Mouse (Mus musculus): ENCODE results near the gene Ccdc177. TPM values are rescaled to one million over a fixed set of nuclear protein-coding genes. Genes with fewer than 3 reads are reported as not detected.

The Ccdc177 gene
- total RNA-seq, 2 experiments from 2014 or later: 0.12 to 0.13 TPM

DNA sequence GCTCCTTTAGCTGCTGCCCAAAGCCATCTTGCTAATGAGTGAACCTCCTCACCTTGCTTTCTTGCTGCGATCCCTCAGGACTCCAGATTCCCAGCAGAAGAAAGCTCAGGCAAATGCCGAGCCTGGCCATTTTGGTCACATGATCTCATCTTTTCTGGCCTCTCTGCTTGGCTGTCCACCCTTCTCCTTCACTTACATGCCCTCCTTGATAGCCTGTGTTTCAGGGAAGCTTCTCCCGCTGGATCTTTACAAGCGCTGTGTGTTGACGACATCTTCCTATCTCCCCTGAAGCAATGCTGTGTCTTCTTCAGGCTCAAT is 23.2 kb downstream of the Ccdc177 start:
- DNase-seq (ENCODE audit: low spot score in 2 of 2): no peak

DNA sequence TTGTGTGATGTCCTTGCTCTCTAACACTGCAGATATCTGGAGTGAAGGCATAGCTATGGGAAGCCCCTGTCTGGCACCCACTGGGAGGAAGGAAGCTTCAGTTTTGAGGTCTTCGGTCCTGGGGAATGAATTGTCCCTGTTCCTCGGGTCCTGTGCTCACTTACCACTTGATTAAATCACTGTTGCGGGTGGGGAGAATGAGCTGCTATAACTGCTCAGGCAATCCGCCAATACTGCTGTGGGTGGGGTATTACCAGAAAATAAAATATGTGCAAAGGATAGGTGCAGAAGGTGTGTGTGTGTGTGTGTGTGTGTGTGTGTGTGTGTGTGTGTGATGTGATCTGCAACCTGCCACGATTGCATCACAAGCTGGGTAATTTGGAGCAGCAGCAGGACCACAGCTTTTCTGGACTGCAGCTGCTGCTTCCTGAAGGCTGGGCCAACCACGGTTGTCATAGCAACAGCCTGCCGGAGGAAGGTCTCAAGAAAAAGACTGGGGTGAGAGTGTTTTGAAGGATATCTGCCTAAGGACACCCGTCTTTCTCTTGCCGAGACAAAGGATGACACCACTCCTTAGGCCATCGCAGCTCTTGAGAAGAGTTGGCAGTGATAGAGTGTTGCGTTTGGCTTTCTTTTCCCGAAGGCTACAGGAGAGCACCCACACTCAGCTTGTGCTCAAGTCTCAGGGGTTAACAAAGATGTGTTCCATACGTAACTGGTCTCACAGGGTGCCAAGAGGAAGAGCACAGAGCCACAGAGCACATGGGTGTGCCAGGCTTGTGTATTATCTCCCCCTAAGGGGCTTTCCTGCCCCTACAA is 23.8 kb downstream of the Ccdc177 start:
- peak in 1 of 2 experiments; percentile 32 for DNase-seq (ENCODE audit: low spot score in 2 of 2)

DNA sequence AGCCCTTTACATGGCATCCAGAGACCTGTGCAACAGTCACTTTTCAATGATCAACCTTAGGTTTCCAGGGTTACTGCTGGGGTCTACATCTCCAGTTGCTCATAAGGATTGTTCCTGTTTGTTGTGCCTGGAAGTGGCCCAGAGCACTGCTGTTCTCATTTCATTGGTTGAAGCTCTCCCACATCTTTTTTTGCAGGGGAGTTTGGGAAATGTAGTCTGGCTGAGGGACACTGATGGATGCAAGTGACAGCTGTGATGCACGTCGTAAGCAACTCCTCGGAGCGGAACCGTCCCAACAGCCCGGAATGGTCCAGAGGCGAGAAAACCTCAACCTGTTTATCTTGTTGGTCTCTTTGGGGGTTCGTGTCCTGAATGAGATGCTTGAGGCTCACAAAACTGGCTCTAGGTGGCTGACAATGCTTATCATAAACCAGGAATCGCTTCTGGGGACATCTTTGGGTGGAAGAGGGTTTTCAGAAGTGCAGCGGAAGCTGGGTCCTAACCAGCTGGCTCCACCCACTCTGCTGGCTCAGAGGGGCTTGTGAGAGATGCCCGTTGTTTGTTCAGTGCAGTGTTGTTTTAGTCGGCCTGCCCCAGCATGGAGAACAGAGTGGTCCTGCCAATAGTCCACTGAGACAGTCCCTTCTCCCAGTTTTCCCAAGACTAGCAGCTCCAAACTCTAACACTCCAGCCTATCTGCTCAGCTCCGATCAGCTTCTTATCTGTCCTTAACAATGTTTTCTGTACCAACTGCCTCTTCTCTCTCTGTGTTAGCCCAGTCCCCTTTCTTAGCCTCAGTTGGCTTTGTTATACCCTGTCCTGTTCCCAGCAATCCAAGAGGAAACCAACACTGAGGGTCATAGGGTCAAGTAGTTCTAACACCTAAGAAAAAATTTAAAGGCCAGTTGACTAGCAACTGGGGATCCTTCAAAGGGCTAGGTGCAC is 25.7 kb downstream of the Ccdc177 start:
- DNase-seq (ENCODE audit: low spot score in 2 of 2): no peak

DNA sequence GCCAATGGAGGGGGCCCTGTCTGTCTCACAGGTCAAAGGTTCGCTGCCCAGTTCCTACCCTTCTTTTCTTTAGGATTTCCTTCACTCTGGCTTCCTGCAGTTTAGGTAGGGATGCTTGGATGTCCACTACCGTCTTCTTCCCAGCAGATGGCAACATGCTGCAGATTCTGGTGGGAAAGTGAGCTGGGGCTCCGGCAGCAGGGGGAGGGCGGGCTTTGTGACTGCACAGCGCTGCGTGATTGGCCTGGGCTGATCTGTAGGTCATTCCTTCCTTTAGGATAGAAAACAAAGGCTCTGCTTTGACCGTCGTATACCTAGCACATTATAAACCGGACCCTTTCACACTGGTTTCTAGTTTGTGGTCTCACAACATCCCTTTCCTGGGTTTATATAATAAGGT is 29.9 kb downstream of the Ccdc177 start:
- peak; percentile 29 to 64 for DNase-seq (ENCODE audit: low spot score in 2 of 2)

DNA sequence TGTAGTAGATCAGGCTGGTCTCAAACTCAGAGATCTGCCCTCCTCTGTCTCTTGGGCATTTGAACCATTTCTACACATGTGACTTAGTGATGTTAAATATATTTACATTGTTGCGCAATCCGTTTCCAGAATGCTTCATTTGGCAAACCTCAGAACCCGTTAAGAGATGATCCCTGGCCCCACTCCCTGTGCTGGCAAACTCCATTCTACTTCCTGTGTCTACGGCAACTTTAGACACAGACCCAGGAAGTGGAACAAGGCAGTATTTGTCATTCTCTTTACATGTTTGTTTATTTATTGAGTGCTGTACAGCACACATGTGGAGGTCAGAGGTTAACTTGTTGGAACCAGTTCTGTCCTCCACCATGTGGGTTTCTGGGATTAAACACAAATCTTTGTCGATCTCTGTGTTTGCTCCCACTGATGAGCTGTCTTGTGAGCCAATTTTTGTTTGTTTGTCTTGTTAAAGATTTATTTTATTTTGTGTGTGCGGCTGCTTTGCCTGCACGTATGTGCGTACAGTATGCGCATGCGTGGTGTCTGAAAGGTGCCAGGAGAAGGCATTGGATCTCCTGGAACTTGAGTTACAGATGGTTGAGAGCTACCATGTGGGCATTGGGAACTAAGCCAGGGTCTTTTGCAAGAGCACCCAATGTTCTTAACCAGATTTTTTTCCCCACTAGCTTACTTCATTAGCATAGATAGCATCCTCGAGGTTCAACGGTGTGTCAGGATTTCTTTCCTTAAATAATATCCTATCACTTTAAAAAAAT is 30.5 kb downstream of the Ccdc177 start:
- DNase-seq (ENCODE audit: low spot score in 2 of 2): no peak

DNA sequence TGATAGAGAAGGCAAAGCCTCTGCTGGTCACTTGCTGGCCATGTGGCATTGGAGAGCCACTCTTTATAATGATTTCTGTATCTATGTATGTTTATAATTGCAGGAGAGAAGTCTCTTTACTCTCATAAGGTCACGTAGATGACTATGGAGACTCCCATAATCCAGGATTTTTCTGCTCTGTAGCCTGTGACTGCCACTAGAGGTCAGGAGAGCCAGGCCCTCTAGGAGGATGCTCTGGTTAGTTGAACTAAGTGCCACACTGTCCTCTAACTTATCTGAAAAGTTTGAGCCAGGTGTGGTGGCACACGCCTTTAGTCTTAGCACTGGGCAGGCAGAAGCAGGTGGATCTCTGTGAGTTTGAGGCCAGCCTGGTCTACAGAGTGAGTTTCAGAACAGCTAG is 31.7 kb downstream of the Ccdc177 start:
- DNase-seq (ENCODE audit: low spot score in 2 of 2): no peak

DNA sequence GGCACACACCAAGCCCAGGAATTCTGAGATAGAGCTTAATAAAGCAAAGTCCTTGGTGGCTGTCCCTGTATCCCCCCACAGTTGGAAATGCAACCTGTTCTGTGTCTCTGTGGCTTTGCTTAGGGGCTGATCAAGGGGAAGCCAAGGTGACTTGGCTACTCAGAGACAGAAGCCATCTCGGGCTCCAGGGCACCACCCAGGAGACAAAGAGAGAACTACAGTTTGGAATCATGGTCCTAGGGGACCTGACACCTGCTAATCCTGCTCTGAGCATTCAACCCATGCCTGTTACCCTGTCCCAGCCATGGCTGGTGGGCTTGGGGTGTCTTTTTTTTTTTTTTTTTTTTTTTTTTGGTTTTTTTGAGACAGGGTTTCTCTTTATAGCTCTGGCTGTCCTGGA is 32.3 kb downstream of the Ccdc177 start:
- DNase-seq (ENCODE audit: low spot score in 2 of 2): no peak

DNA sequence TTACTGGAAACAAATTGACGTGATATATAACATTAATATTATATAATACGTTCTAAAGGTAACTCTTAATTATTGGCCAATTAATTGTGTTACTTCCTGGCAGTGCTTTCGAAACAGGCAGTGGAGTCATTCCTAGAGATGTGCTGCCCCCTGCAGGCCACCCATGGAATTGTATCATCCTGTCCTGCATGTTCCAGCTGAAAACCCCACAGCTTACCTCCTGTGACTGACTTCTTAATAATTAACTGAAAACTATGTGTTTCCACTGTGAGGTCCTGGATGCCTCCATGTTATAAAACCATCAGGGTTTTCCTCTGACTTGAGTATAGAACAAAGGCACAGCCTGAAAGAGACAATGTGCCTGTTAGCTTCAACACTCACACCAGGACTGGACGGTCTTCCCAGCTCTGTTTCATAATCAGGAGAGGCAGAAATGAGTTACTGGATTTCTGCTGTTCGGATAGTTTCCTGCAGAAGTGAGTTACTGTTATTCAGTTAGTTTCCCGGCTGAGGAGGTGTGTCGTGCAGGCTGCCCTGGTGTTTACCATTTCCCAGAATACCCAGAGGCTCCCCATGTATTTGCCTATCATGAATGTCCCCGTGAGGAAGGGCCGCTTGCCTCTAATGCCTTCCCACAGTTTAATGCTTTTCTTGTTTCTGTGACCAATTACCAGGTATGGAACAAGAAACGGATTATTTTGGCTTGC is 35.5 kb downstream of the Ccdc177 start:
- DNase-seq (ENCODE audit: low spot score in 2 of 2): peak; percentile 68 to 80

DNA sequence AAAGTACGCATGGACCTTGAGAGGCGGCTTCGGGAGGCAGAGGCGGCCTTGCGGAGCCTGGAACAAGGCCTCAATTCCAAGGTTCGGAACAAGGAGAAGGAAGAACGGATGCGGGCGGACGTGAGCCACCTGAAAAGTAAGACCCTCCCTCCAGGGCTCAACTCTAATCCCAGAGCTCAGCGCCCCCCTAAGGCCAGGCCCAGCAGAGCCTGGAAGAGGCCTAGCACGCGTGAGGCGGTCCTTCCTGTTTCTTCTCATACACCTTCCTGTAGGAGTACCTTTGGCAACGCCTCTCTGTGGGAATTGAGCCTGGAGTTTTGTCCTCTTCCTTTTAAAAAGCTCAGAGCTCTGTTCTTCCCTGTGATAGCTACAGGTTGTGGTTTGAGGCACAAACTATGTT is 39.0 kb downstream of the Ccdc177 start:
- no peak for DNase-seq (ENCODE audit: low spot score in 2 of 2)

DNA sequence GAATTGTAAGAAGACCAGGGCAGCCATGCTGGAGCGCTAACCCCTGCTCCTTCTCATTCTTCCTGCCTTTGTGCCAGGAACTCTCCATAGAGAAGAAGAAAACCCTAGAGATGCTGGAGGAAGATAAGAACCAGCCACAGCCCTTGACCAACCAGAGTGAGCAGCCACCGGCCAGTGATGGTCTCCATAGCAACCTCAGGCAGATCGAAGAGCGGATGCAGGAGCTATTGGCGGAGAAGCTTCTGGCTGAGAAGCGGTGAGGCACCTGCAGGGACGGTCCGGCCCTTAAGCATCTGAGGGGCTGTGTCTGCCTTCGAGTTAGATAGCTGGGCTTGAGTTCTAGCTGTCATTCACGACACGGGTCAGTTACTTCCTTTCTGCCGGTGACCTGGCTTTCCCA is 40.0 kb downstream of the Ccdc177 start:
- DNase-seq (ENCODE audit: low spot score in 2 of 2): no peak

DNA sequence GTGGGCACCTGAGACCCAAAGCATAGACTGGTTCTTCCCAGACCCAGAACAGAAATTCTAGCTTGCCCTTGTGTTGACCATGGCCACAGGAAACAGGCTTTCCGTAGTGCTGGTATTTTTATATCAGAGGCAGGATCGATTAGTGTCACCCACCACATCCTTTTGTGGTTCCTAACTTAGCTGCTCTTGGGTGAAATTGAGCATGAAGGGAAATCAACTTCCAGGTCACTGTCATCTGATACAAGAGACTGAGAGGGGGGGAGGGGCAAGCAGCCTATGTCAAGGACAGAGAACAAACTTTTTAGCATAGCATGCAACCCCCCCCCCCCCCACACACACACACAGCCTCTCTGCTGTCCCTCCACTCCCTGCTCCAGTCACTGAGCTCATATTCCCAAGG is 41.3 kb downstream of the Ccdc177 start:
- no peak for DNase-seq (ENCODE audit: low spot score in 2 of 2)

DNA sequence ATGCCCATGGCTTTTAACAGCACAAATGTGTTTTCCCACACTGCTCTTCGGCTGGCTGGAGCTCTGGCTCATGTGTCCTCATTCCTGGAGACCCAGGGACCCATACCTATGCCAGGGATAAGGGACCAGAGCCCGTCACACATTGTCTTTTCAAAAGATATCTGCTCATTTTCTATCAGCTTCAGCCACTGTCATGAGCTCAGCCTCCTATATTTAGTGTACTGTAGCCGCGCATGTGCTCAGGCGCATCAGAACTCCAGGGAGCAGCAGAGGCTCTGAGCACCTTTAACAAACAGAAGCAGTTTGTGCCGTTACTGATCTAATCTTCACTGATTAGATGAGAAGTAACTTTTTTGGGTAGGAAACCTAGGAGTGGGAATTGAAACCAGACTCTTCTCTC is 44.6 kb downstream of the Ccdc177 start:
- DNase-seq (ENCODE audit: low spot score in 2 of 2): no peak

DNA sequence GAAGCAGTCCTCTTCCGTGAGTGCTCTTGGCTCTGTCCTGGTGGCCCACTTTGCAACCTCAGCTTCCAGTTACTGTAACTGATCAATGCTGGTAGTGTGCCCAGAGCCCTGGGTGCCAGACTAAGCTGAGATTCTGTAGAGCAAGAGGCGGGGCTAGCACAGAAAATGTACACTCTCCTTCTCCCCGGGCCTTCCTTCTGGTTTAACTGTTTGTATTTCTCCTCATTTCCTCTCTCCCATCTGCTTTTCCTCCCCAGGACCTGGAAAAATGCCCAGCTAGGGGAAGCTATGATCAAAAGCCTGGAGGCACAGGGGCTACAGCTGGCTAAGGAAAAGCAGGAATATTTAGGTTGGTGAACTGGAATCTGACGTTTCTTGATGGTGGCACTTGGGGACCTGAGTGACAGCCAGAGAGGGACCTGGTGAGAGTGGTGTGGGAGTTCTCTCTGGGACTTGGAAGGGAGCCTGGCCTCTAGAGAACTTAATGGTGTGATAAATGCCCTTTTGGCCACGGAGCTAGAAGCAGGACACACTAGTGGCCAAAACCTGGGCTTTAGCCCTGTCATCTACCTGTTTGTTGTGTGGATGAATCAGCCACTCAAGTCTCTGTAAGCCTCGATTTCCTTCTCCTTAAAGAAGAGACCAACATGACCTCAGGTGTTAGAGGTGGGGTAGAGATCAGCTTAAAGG is 53.4 kb downstream of the Ccdc177 start:
- DNase-seq (ENCODE audit: low spot score in 2 of 2): no peak

DNA sequence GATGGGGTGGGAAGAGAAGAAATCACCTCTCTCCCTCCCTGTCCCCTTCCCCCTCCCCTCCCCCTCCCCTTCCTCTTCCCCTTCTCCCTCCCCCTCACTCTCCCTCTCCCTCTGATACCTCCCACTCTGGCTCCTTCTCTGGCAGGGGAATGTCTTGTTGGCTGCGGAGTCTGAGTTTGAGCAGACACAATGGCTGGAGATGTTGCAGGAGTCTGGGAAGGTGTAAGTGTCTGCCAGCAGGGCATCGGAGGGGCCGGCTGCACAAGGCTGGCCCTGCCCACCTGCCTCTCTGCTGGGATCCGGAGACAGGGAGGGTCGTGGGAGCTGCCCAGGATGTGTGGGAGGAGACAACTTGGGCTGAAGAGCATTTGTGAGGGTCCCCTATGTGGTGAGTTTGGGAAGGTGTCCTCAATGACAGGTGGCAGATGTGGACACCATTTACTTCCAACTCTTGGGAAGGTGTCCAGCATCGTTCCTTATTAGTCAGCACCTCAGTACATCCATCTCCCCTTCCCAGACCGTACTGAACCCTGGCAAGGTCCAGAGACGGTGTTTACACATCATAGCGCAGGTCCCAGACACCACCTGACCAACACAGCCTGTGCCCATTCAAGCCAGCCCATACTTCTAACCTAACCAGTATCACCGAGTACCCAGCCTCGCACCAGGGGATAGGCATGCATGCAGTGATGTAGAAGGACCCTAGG is 54.1 kb downstream of the Ccdc177 start:
- no peak for DNase-seq (ENCODE audit: low spot score in 2 of 2)

Other genes with a start within 250 kb of the Ccdc177 start
- 10 to 100 TPM; 41.7 to 43.6 TPM for gene Galnt16, start 242.4 kb downstream of the Ccdc177 start, total RNA-seq (2021)
- 10 to 100 TPM; 21.2 to 22.6 TPM for gene Slc39a9, start 116.8 kb downstream of the Ccdc177 start, total RNA-seq (2021)
- 10 to 100 TPM; 57.7 to 61.6 TPM for gene Erh, start 116.3 kb downstream of the Ccdc177 start, total RNA-seq (2021)
- under 1 TPM; 0.21 to 0.78 TPM for gene Plekhd1, start 68.1 kb downstream of the Ccdc177 start, total RNA-seq (2021)
- 10 to 100 TPM; 32.4 to 32.5 TPM for gene Susd6, start 29.8 kb upstream of the Ccdc177 start, total RNA-seq (2021)
- gene Srsf5, start 184.8 kb upstream of the Ccdc177 start, total RNA-seq (2021): 100 to 1,000 TPM; 219 to 249 TPM
- gene Slc10a1, start 208.0 kb upstream of the Ccdc177 start, total RNA-seq (2021): under 1 TPM in 1 of 2 experiments, not detected in 1; 0.78 TPM

All from gastrocnemius, postnatal 4 days (tissue).